Mouse (Mus musculus): ENCODE data around the gene Cyp46a1. TPM values are rescaled to one million over a fixed set of nuclear protein-coding genes. Genes with fewer than 3 reads are reported as not detected.

Gene Cyp46a1
- polyA plus RNA-seq, 1 experiment from 2014 or later, result 6.5 TPM

DNA sequence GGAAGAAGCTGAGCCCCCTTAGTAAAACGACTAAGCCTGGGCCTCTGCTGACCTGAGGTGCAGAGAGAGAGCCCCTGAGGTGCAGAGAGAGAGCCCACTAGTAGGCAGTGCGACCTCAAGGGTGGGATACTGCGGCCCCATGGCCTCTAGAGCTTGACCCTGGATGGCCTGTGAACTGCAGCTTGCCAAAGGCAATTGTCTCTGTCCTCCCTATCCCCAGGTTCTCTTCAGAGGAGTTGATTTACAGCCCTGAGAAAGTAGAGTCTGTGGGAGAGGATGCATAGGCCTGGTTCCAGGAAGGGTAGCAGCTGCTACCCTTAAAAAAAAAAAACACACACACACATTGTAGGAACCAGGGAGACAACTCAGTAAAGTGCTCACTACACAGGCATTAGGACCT, 55.5 kb downstream of the Cyp46a1 start:
- Histone ChIP-seq H3K9ac (no peak overlapping the region), H3K27me3 (replicated peaks) (no peaks in the 10 kb centered on the region), H3K27ac (replicated peaks) (no peak overlapping the region), H3K4me3 (no peak overlapping the region), H3K36me3 (no peaks in the 10 kb centered on the region), H3K9me3 (no peaks in the 10 kb centered on the region), H3K4me2 (no peak overlapping the region), H3K4me1 (peaks cover 44% of the 10 kb centered on the region)
- WGBS, result 58% methylated on average over 3 of the region's 3 CpGs
- no peak for ATAC-seq (ENCODE audit: extremely low read depth, insufficient number of reproducible peaks, low FRiP score, low TSS enrichment)

DNA sequence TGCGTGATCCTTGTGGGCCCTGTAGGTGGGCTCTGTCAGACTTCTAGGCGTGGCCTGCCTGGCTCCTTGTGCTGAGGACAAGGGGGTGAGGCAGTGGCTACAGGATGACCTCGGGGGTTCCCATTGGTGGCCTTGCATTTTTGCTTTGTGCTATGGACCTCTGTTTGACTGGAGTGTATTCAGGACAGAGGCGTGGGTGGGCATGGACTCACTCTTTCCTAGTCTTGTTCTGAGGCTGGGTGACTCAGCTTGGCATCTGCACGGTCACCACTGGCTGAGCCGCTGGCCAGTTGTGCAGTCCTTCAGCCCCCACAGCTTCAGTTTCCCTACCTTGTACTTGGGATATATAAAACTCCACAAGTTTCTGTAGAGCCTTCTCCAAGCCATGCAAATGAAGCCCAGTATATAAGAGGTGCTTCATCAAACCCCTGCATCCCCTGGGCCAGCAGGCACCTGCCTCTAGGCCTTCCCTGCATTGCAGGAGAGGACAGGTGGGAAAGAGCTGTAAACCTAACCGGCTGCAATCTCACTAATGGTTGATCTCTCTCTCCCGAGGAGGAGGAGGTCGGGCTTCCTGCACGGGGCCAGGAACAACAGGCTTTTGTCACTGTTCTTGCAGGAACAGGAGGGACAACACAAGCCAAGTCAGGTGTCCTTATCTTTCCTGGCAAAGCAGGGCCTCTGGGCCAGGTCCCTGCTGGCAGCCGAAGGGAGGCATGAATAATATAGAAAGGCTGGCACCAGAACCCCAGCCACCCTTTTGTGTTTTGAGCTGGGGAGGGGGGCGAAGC, 58.3 kb downstream of the Cyp46a1 start:
- Histone ChIP-seq H3K4me3 (no peak overlapping the region), H3K4me1 (peaks cover 28% of the 10 kb centered on the region), H3K27me3 (replicated peaks) (no peaks in the 10 kb centered on the region), H3K36me3 (no peaks in the 10 kb centered on the region), H3K9ac (0 out of 2 replicates have a peak overlapping the region, but pooled peaks have one; percentile 12), H3K9me3 (no peaks in the 10 kb centered on the region), H3K27ac (replicated peaks) (peak overlapping the region; percentile 79; the same call in 1 of the 2 replicates), H3K4me2 (no peak overlapping the region)
- WGBS, result 60% methylated on average over 12 of the region's 12 CpGs
- ATAC-seq (ENCODE audit: extremely low read depth, insufficient number of reproducible peaks, low FRiP score, low TSS enrichment), result no peak

DNA sequence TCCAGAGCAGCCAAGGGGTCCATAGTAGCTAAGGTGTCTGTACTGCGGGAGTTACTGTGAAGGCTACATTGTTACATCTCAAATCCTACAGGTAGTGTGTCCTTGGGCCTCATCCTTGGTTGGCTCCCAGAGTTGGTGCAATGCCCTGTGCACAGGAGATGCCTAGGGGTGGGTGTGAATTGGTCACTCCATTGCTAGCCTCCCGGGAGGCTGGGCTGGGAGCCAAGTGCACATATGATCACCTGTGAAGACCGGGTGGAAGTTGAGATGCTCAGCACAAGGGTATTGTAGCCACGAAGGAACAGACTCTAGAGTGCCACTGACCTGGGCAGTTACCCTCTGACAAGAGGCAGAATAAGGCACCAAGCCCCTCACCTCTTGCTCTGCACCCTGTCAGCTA, 58.9 kb downstream of the Cyp46a1 start:
- Histone ChIP-seq H3K4me2 (no peak overlapping the region), H3K36me3 (no peaks in the 10 kb centered on the region), H3K9ac (peak overlapping the region; percentile 68), H3K9me3 (no peaks in the 10 kb centered on the region), H3K27me3 (replicated peaks) (no peaks in the 10 kb centered on the region), H3K4me3 (no peak overlapping the region), H3K4me1 (peaks cover 26% of the 10 kb centered on the region), H3K27ac (replicated peaks) (peak overlapping the region; percentile 79)
- 63% methylated on average over 4 of the region's 4 CpGs for WGBS
- ATAC-seq (ENCODE audit: extremely low read depth, insufficient number of reproducible peaks, low FRiP score, low TSS enrichment), result no peak

DNA sequence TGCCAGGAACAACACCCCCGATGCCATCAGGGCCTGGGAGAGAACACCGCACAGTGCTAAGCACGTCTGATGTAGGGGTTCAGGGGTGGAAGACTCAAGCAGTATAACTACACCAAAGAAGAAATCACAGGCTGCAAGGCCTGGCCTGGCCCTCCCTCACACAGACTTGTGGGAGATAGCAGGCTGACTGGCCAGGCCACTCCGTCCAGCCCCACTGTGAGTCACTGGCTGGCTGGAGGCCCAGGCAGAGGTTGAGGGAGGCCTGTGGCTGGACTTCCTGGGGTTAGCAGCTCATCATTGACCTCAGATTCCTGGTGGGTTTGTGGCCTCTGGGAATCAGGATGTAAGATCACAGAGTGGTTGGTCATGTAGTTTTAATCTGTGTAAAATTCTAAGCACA, 59.5 kb downstream of the Cyp46a1 start:
- H3K9ac ChIP-seq, result peak overlapping the region; percentile 68
- no peak overlapping the region for H3K4me2 ChIP-seq
- H3K4me3 ChIP-seq, result no peak overlapping the region
- WGBS, result 51% methylated on average over 4 of the region's 4 CpGs
- no peaks in the 10 kb centered on the region for H3K9me3 ChIP-seq
- ATAC-seq (ENCODE audit: extremely low read depth, insufficient number of reproducible peaks, low FRiP score, low TSS enrichment), result 0 out of 2 replicates have a peak, but pooled peaks have one; percentile 33
- peak overlapping the region; percentile 79 for H3K27ac ChIP-seq (replicated peaks)
- H3K27me3 ChIP-seq (replicated peaks), result no peaks in the 10 kb centered on the region
- no peaks in the 10 kb centered on the region for H3K36me3 ChIP-seq
- H3K4me1 ChIP-seq, result peaks cover 26% of the 10 kb centered on the region

DNA sequence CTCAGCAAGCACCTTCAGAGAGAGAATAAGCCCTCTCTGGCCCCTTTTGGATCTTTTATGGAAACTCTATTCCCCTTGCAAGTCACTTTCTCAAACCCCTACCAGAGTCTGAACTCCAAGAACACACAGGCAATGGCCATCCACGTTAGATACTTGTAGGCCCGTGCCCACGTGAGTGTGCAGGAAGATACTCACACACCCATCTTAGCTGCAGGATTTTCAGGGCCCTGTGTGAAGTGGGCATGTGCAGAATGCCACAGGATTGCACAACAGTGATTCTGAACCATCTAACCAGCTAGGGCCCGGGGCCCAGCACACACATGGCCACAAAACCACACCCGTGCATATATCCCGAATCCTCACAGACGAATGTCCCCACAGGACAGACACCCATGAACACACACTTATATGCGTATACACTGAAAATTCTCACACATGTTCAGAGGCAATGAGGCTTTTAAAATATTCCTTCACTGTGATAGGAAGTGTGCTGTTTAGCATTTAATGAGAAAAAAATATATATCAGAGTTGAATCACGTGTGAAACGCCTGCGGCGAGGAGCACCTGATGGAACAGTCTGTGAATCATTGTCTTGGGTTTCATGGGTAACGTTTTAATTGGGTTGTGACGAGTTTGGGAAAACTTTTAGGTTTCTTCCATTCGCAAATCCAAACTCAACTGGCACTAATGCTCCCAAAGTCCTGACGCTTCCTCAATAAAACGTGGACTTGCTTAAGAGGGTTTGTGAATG, 60.5 kb downstream of the Cyp46a1 start:
- peaks cover 26% of the 10 kb centered on the region for H3K4me1 ChIP-seq
- no peak overlapping the region for H3K4me3 ChIP-seq
- H3K36me3 ChIP-seq, result no peaks in the 10 kb centered on the region
- no peak overlapping the region for H3K9ac ChIP-seq
- H3K27me3 ChIP-seq (replicated peaks), result no peaks in the 10 kb centered on the region
- no peaks in the 10 kb centered on the region for H3K9me3 ChIP-seq
- 89% methylated on average over 17 of the region's 17 CpGs for WGBS
- no peak overlapping the region for H3K4me2 ChIP-seq
- H3K27ac ChIP-seq (replicated peaks), result no peak overlapping the region
- ATAC-seq (ENCODE audit: extremely low read depth, insufficient number of reproducible peaks, low FRiP score, low TSS enrichment), result no peak

DNA sequence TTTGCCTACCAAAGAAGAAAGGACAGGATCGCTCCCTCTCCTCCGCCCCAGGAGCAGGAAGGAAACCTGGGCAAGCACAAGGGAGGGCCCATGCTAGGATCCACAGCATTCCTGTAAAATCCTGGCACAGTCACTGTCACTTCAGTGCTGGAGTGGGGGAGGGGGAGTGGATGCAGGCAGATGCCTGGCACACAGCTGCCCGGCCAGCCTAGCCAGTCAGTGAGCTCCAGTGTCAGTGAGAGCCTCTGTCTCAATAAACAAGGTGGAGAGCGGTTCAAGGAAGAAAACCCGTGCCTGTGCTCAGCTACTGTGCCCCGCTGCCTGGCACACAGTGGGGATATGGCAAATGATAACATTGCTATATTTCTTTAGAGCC, 61.1 kb downstream of the Cyp46a1 start:
- Histone ChIP-seq H3K9me3 (no peaks in the 10 kb centered on the region), H3K4me2 (no peak overlapping the region), H3K36me3 (no peaks in the 10 kb centered on the region), H3K27me3 (replicated peaks) (no peaks in the 10 kb centered on the region), H3K27ac (replicated peaks) (no peak overlapping the region), H3K9ac (no peak overlapping the region), H3K4me3 (no peak overlapping the region), H3K4me1 (peaks cover 26% of the 10 kb centered on the region)
- ATAC-seq (ENCODE audit: extremely low read depth, insufficient number of reproducible peaks, low FRiP score, low TSS enrichment), result no peak
- 72% methylated on average over 6 of the region's 6 CpGs for WGBS

DNA sequence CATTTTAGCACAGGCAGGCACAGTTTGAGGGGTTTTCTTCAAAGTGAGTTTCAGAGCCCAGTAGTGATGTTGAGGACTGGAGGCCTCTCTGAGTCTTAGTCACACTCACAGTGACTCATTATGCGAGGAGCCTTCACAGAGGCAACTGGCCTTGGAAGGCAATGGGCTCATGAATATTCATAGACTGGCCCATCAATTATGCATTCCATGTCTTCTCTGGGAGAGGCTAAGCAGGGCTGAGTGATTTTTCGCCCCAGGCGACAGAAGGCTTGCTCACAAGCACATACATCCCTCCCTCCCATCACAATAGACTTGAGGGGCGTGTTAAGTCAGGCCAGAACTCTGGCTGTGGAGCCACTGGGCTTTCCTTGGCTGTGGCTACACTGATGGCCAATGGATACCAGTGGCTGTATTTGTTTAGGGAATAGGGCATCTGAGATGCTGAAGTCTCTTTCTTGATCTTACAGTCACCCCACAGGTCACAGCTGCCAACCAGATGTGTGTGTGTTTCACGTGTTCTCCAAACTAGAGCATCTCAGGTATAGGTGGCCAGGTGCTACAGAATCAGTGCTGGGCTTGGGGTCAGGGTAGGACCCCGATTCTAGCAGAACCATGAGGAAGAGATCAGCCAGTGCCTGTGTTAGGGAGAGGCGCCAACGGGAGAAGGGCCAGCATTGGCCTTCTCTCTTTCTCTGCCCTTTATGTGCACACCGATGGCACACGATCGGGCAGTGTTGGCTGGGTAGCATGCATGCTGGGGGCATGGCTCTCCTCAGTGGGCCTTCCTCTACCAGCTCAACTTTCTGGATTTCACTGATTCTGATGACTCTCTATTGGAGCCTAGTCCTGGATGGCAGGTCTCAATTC, 62.1 kb downstream of the Cyp46a1 start:
- H3K9ac ChIP-seq, result no peak overlapping the region
- H3K36me3 ChIP-seq, result no peaks in the 10 kb centered on the region
- peaks cover 34% of the 10 kb centered on the region for H3K4me1 ChIP-seq
- no peak overlapping the region for H3K4me2 ChIP-seq
- no peaks in the 10 kb centered on the region for H3K9me3 ChIP-seq
- no peaks in the 10 kb centered on the region for H3K27me3 ChIP-seq (replicated peaks)
- H3K4me3 ChIP-seq, result no peak overlapping the region
- H3K27ac ChIP-seq (replicated peaks), result no peak overlapping the region
- ATAC-seq (ENCODE audit: extremely low read depth, insufficient number of reproducible peaks, low FRiP score, low TSS enrichment), result no peak
- WGBS, result 78% methylated on average over 11 of the region's 11 CpGs

DNA sequence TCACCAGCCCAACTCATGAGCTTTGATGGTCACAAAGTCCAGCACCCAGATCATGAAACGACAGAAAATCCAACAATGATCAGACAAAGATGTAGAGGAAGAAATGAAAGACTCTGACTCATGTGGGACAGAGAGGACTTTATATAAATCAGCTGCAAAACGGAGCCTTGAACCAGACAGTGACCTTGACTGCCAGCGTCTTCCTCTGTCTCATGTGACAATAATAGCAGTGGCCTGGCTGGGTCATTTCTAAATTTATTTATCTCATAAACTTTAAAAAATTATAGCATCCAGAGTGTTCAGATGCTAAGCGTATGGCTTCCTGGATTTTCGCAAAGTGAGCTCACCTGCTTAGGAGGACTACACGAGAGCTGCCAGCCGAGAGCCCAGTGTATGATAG, 64.5 kb downstream of the Cyp46a1 start:
- H3K4me2 ChIP-seq, result no peak overlapping the region
- ATAC-seq (ENCODE audit: extremely low read depth, insufficient number of reproducible peaks, low FRiP score, low TSS enrichment), result no peak
- WGBS, result 74% methylated on average over 7 of the region's 7 CpGs
- H3K4me1 ChIP-seq, result peaks cover 18% of the 10 kb centered on the region
- H3K27me3 ChIP-seq (replicated peaks), result no peaks in the 10 kb centered on the region
- H3K9ac ChIP-seq, result no peak overlapping the region
- no peak overlapping the region for H3K4me3 ChIP-seq
- H3K9me3 ChIP-seq, result no peaks in the 10 kb centered on the region
- no peaks in the 10 kb centered on the region for H3K36me3 ChIP-seq
- H3K27ac ChIP-seq (replicated peaks), result no peak overlapping the region

DNA sequence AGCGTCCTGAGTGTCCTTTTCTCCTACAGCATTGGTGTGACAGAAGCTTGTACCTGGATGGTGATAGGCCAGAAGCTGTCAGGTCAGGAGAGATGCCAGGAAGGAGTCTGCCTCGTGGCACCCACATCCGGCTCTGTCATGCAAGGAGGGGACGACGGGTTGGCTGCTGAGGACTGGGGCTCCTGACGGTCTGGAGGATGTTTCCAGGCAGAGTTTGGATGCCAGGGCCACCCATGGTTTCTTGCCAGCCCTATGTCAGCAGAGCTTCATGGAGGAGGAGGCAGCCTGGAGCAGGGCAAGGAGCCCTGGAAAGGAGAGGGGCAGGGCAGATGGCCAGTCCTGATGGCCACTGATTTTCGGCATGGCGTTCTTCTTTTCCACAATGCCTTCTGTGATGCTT, 65.0 kb downstream of the Cyp46a1 start:
- H3K27ac ChIP-seq (replicated peaks), result no peak overlapping the region
- H3K4me1 ChIP-seq, result peaks cover 19% of the 10 kb centered on the region
- no peaks in the 10 kb centered on the region for H3K36me3 ChIP-seq
- H3K9me3 ChIP-seq, result no peaks in the 10 kb centered on the region
- ATAC-seq (ENCODE audit: extremely low read depth, insufficient number of reproducible peaks, low FRiP score, low TSS enrichment), result no peak
- no peak overlapping the region for H3K4me3 ChIP-seq
- no peaks in the 10 kb centered on the region for H3K27me3 ChIP-seq (replicated peaks)
- 81% methylated on average over 8 of the region's 8 CpGs for WGBS
- no peak overlapping the region for H3K4me2 ChIP-seq
- H3K9ac ChIP-seq, result no peak overlapping the region

DNA sequence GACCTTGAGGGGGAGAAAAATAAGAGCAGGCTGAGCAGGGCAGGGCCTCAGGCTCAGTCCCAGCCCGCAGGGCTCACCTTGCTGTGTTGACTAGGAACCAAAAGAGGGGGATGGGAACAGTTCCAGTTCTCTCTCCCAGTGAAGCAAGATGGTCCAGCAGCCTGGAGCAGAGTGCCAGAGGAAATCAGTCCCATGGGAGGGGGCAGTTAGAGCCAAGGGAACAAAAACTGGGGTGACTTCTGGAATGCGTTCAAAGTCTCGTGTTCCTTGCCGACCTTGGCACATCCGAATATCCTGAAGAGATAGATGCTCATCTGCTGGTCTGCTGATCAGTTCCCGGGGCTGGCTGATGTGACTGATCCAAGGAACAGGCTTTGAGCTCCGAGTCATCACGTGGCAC, 66.8 kb downstream of the Cyp46a1 start:
- no peaks in the 10 kb centered on the region for H3K36me3 ChIP-seq
- H3K27me3 ChIP-seq (replicated peaks), result no peaks in the 10 kb centered on the region
- no peaks in the 10 kb centered on the region for H3K9me3 ChIP-seq
- ATAC-seq (ENCODE audit: extremely low read depth, insufficient number of reproducible peaks, low FRiP score, low TSS enrichment), result no peak
- WGBS, result 55% methylated on average over 8 of the region's 8 CpGs
- H3K9ac ChIP-seq, result no peak overlapping the region
- no peak overlapping the region for H3K4me2 ChIP-seq
- peaks cover 26% of the 10 kb centered on the region for H3K4me1 ChIP-seq
- no peak overlapping the region for H3K27ac ChIP-seq (replicated peaks)
- no peak overlapping the region for H3K4me3 ChIP-seq

DNA sequence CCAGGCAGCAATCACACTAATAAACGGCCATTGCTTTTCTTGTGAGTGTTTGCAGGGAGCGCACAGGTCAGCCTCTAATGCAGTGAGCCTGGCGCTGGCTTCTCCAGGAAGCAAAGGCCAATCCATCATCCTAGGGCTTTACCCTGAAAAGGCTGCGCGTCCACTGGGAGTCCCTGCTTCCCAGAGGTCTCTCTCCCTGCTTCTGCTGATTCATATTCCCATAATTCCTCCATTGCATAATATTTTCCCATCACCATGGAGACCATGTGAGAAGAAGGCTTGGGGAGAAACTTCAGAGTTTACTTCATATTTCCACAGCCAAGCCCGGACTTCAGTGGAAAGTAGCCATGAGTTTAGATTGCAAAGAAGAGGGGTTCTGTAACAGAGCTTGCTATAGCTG, 69.8 kb downstream of the Cyp46a1 start:
- WGBS, result 58% methylated on average over 6 of the region's 6 CpGs
- no peak for ATAC-seq (ENCODE audit: extremely low read depth, insufficient number of reproducible peaks, low FRiP score, low TSS enrichment)
- no peak overlapping the region for H3K9ac ChIP-seq
- H3K4me3 ChIP-seq, result no peak overlapping the region
- H3K4me1 ChIP-seq, result peaks cover 35% of the 10 kb centered on the region
- no peaks in the 10 kb centered on the region for H3K9me3 ChIP-seq
- no peaks in the 10 kb centered on the region for H3K36me3 ChIP-seq
- no peak overlapping the region for H3K4me2 ChIP-seq
- H3K27me3 ChIP-seq (replicated peaks), result no peaks in the 10 kb centered on the region
- H3K27ac ChIP-seq (replicated peaks), result no peak overlapping the region; the same call in 1 of the 2 replicates

Measured in heart, embryonic 13.5 days (tissue).